Mouse (Mus musculus): ENCODE results near the gene Slu7. TPM values are rescaled to one million over a fixed set of nuclear protein-coding genes. Genes with fewer than 3 reads are reported as not detected.

The Slu7 gene
- total and polyA plus RNA-seq, 2 experiments from 2014 or later: 7.2 to 31.7 TPM

DNA sequence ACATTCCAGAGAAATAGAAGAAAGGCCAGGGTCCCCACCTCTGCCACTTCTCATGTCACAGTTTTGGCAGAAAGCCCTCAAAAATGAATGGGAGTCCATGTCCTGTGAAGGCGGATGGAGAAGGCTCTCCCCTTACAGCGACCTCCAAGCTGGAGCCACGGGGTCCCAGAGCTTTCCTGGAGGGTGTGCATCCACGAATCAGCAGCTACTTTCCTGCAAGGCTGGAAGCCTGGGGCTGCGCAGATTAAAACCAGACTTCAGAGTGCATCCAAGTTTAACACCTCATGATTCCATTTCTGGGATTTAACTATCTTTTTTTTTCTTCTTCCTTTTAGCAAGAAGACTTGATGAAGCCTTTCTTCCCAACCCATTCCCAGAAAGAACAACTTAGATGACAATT, 47.0 kb downstream of the Slu7 start:
- H3K4me2 ChIP-seq (ENCODE audit: low read depth, low read length): no peak overlapping the region
- no peak overlapping the region for H3K9ac ChIP-seq (replicated peaks; ENCODE audit: low read depth, low read length)
- no peak for ATAC-seq (ENCODE audit: insufficient read depth, low read depth)

DNA sequence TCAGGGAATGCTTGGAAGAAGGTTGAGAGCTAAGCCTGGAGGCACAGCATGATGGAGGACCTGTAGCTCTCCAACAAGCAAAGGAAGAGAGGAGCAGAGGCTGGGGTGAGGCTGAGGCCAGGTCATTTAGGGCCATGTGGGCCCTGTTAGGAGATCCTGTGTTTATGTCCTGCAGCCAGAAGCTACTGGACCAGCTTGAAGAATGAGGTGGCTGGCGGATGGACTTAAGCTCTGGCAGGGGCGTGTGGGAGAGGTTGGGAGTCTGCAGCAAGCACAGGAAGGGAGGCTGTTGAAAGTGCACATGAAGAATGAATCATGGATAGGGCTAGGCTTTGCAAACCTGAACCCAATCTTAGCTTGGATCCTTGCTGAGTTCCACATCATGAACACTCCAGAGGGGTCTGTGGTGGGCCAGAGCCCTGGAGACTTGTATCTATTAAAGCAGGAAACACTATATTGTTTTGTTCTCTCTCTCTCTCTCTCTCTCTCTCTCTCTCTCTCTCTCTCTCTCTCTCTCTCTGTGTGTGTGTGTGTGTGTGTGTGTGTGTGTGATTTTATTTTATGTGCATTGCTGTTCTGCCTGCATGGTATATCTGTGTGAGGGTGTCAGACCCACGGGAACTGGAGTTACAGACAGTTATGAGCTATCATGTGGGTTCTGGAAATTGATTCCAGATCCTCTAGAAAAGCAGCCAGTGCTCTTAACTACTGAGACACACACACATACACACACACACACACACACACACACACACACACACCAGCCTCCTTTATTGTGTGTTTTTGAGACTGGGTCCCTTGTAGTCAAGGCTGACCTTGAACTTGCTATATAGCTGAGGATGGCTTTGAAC, 48.4 kb downstream of the Slu7 start:
- 40% methylated on average over 3 of the region's 3 CpGs for WGBS
- Histone ChIP-seq H3K27ac (ENCODE audit: low read depth) (no peak overlapping the region), H3K9ac (replicated peaks; ENCODE audit: low read depth, low read length) (no peak overlapping the region), H3K9me3 (replicated peaks; ENCODE audit: control insufficient read depth, low read length) (no peaks in the 10 kb centered on the region), H3K4me1 (ENCODE audit: control insufficient read depth, insufficient read depth) (peaks cover 35% of the 10 kb centered on the region), H3K36me3 (replicated peaks; ENCODE audit: control insufficient read depth, insufficient read depth, low read length) (no peaks in the 10 kb centered on the region), H3K27me3 (ENCODE audit: control insufficient read depth, insufficient read depth, low read length) (no peaks in the 10 kb centered on the region), H3K4me3 (ENCODE audit: low read depth, low read length) (no peak overlapping the region), H3K4me2 (ENCODE audit: low read depth, low read length) (no peak overlapping the region)
- TF ChIP-seq CTCF (IDR thresholded peaks at IDR 0.05; ENCODE audit: low read depth) (no peak), EP300 (IDR thresholded peaks at IDR 0.05; ENCODE audit: low read depth) (no peak)
- ATAC-seq (ENCODE audit: insufficient read depth, low read depth): no peak
- peak; percentile 50 for DNase-seq (ENCODE audit: low spot score)

More for the DNA sequence above, 47.0 kb downstream of the Slu7 start:
- no peak overlapping the region for H3K4me3 ChIP-seq (ENCODE audit: low read depth, low read length)
- WGBS: 21% methylated on average over 5 of the region's 5 CpGs
- peaks cover 35% of the 10 kb centered on the region for H3K4me1 ChIP-seq (ENCODE audit: control insufficient read depth, insufficient read depth)
- H3K27me3 ChIP-seq (ENCODE audit: control insufficient read depth, insufficient read depth, low read length): no peaks in the 10 kb centered on the region
- no peaks in the 10 kb centered on the region for H3K9me3 ChIP-seq (replicated peaks; ENCODE audit: control insufficient read depth, low read length)
- TF ChIP-seq CTCF (IDR thresholded peaks at IDR 0.05; ENCODE audit: low read depth): no peak
- no peak for TF ChIP-seq EP300 (IDR thresholded peaks at IDR 0.05; ENCODE audit: low read depth)
- H3K36me3 ChIP-seq (replicated peaks; ENCODE audit: control insufficient read depth, insufficient read depth, low read length): no peaks in the 10 kb centered on the region
- no peak for DNase-seq (ENCODE audit: low spot score)
- H3K27ac ChIP-seq (ENCODE audit: low read depth): no peak overlapping the region

DNA sequence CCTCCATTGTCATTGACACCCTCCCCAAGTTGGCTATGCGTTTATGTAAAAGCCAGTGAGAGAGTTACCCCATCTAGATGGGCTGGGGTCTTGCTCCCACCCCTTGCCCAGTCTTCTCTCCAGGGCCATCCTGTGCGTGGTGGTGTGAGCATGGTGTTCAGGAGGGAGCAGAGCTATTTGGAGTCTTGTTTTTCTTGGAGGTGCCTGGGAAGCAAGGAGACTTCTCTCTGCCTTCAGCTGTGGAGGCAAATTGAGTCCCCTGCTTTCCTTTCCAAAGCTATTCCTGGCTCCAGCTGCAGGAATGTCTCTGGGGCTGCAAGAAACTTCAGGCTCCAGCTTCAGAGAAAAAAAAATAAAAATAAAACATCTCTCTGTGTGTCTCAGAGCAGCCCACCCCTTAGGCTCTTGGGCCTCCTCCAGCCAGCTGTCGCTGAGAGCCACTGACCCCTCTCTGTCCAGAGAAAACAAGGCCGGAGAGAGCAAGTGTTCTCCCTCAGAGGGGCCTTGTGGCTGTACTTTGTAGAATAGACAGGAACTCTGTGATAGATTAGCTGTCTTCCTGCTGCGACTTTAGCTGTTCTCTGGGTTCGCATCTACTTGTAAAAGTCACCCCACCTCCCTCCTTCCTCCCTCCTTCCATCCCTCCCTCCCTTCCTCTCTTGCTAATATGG, 49.7 kb downstream of the Slu7 start:
- Histone ChIP-seq H3K9me3 (replicated peaks; ENCODE audit: control insufficient read depth, low read length) (no peaks in the 10 kb centered on the region), H3K27me3 (ENCODE audit: control insufficient read depth, insufficient read depth, low read length) (no peaks in the 10 kb centered on the region), H3K4me3 (ENCODE audit: low read depth, low read length) (no peak overlapping the region), H3K9ac (replicated peaks; ENCODE audit: low read depth, low read length) (no peak overlapping the region), H3K27ac (ENCODE audit: low read depth) (peak overlapping the region; percentile 63), H3K36me3 (replicated peaks; ENCODE audit: control insufficient read depth, insufficient read depth, low read length) (no peaks in the 10 kb centered on the region), H3K4me2 (ENCODE audit: low read depth, low read length) (no peak overlapping the region), H3K4me1 (ENCODE audit: control insufficient read depth, insufficient read depth) (peaks cover 35% of the 10 kb centered on the region)
- ATAC-seq (ENCODE audit: insufficient read depth, low read depth): peak; percentile 76
- DNase-seq (ENCODE audit: low spot score): peak; percentile 53
- WGBS: 45% methylated on average over 6 of the region's 6 CpGs
- TF ChIP-seq CTCF (IDR thresholded peaks at IDR 0.05; ENCODE audit: low read depth) (no peak), EP300 (IDR thresholded peaks at IDR 0.05; ENCODE audit: low read depth) (no peak)

DNA sequence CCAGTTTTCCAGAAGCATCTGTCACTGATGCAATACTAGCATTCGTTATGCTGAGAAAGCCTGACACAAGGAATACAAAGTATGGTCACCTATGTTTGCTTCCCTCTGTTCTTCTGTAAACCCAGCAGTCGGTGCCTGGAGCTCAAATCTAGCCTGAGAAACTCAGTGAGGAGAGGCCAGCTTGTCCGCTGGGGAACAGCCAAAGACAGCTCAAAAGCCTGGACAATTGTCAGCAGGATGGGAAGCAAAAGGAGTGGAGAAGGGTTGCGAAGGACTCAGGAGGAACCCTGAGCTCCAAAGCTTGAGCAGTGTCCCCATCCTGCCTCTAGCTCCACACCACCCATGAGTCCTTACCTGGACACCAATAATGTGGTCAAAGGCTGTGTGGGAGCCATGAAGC, 50.5 kb downstream of the Slu7 start:
- ATAC-seq (ENCODE audit: insufficient read depth, low read depth) (no peak), DNase-seq (ENCODE audit: low spot score) (no peak)
- no peaks in the 10 kb centered on the region for H3K27me3 ChIP-seq (ENCODE audit: control insufficient read depth, insufficient read depth, low read length)
- no peaks in the 10 kb centered on the region for H3K36me3 ChIP-seq (replicated peaks; ENCODE audit: control insufficient read depth, insufficient read depth, low read length)
- no peak overlapping the region for H3K9ac ChIP-seq (replicated peaks; ENCODE audit: low read depth, low read length)
- peaks cover 32% of the 10 kb centered on the region for H3K4me1 ChIP-seq (ENCODE audit: control insufficient read depth, insufficient read depth)
- 58% methylated on average over 4 of the region's 4 CpGs for WGBS
- TF ChIP-seq EP300 (IDR thresholded peaks at IDR 0.05; ENCODE audit: low read depth) (no peak), CTCF (IDR thresholded peaks at IDR 0.05; ENCODE audit: low read depth) (no peak)
- H3K9me3 ChIP-seq (replicated peaks; ENCODE audit: control insufficient read depth, low read length): no peaks in the 10 kb centered on the region
- H3K27ac ChIP-seq (ENCODE audit: low read depth): peak overlapping the region; percentile 63
- no peak overlapping the region for H3K4me3 ChIP-seq (ENCODE audit: low read depth, low read length)
- H3K4me2 ChIP-seq (ENCODE audit: low read depth, low read length): no peak overlapping the region

DNA sequence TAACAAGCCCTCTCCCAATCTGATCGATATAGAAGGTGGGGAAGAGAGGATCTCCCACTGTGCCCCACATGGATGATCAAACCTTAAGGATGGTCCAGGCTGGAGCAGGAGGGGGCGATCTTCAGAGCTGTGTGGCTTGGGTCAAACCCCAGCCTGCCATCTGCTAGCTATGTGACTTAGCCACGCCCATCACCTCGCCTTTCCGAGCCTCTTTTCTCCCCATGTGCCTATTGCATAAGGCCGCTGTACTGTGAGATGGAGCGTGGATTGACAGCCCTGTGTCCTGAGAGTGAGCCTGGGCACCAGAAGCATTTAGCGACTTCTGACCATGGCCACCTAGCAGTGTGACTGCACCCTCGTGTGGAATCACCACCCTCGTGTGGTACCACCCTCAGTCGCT, 51.1 kb downstream of the Slu7 start:
- H3K36me3 ChIP-seq (replicated peaks; ENCODE audit: control insufficient read depth, insufficient read depth, low read length): no peaks in the 10 kb centered on the region
- H3K9ac ChIP-seq (replicated peaks; ENCODE audit: low read depth, low read length): no peak overlapping the region
- ATAC-seq (ENCODE audit: insufficient read depth, low read depth): no peak
- H3K4me3 ChIP-seq (ENCODE audit: low read depth, low read length): no peak overlapping the region
- peaks cover 26% of the 10 kb centered on the region for H3K4me1 ChIP-seq (ENCODE audit: control insufficient read depth, insufficient read depth)
- H3K27ac ChIP-seq (ENCODE audit: low read depth): no peak overlapping the region
- 52% methylated on average over 11 of the region's 11 CpGs for WGBS
- TF ChIP-seq CTCF (IDR thresholded peaks at IDR 0.05; ENCODE audit: low read depth): no peak
- no peak for TF ChIP-seq EP300 (IDR thresholded peaks at IDR 0.05; ENCODE audit: low read depth)
- no peaks in the 10 kb centered on the region for H3K27me3 ChIP-seq (ENCODE audit: control insufficient read depth, insufficient read depth, low read length)
- no peaks in the 10 kb centered on the region for H3K9me3 ChIP-seq (replicated peaks; ENCODE audit: control insufficient read depth, low read length)
- no peak for DNase-seq (ENCODE audit: low spot score)
- H3K4me2 ChIP-seq (ENCODE audit: low read depth, low read length): no peak overlapping the region

Measured in heart, postnatal 0 days (tissue).